Mouse (Mus musculus) liver, embryonic 15.5 days (tissue): Measurements from ENCODE around the gene Porcn. TPM values are rescaled to one million over a fixed set of nuclear protein-coding genes. Genes with fewer than 3 reads are reported as not detected.

Source experiments
- ATAC-seq: fragments of 200-750 bp; cut with Nextera tagmentation; 2 replicates; pipeline ENCODE4 v1.8.0; 2017; ENCODE audit warnings: moderate number of reproducible peaks, mild to moderate bottlenecking, moderate library complexity; ENCODE audit not compliant: insufficient read depth
- H3K27ac ChIP-seq: fragments of 300-500 bp; sonication (generic); replicated peaks from 2 replicates; pipeline ENCODE4 v1.5.1; 2015; ENCODE audit warnings: mild to moderate bottlenecking, inconsistent platforms
- H3K27me3 ChIP-seq: fragments of 300-500 bp; sonication (generic); 2 replicates; pipeline ENCODE4 v1.6.1; 2015; ENCODE audit warnings: mild to moderate bottlenecking, inconsistent platforms
- H3K36me3 ChIP-seq: fragments of 300-500 bp; sonication (generic); replicated peaks from 2 replicates; pipeline ENCODE4 v1.6.1; 2015; ENCODE audit warnings: moderate library complexity, mild to moderate bottlenecking, inconsistent platforms
- H3K4me1 ChIP-seq: fragments of 300-500 bp; sonication (generic); replicated peaks from 2 replicates; pipeline ENCODE4 v1.6.1; 2015; ENCODE audit warnings: inconsistent platforms
- H3K4me2 ChIP-seq: fragments of 300-500 bp; sonication (generic); 2 replicates; pipeline ENCODE4 v1.6.1; 2015; ENCODE audit warnings: moderate library complexity, mild to moderate bottlenecking, inconsistent platforms
- H3K4me3 ChIP-seq: fragments of 300-500 bp; sonication (generic); replicated peaks from 2 replicates; pipeline ENCODE4 v1.5.1; 2015; ENCODE audit warnings: mild to moderate bottlenecking, inconsistent platforms
- H3K9ac ChIP-seq: fragments of 300-500 bp; sonication (generic); 2 replicates; pipeline ENCODE4 v1.6.1; 2015; ENCODE audit warnings: moderate library complexity, mild to moderate bottlenecking, inconsistent platforms
- H3K9me3 ChIP-seq: fragments of 300-500 bp; sonication (generic); replicated peaks from 2 replicates; pipeline ENCODE4 v1.6.1; 2016; ENCODE audit warnings: inconsistent platforms
- WGBS: fragments of 180-500 bp; shearing (Covaris S2); methylation state at CpG from one replicate; pipeline ENCODE4 v1.1.7; 2015; ENCODE audit warnings: mixed read lengths; ENCODE audit not compliant: insufficient replicate concordance; 5-methylcytosine and 5-hydroxymethylcytosine counted together
- polyA plus RNA-seq: library from polyadenylated mRNA; unstranded; fragments of >200 nt; fragmentation: Nextera tagmentation; extraction: Ambion mirVana; gene quantifications from 2 replicates; pipeline ENCODE4 v1.2.1, GENCODE M21; 2015

Gene Porcn
- 0.83 and 1.1 TPM in 2 replicates for polyA plus RNA-seq

DNA sequence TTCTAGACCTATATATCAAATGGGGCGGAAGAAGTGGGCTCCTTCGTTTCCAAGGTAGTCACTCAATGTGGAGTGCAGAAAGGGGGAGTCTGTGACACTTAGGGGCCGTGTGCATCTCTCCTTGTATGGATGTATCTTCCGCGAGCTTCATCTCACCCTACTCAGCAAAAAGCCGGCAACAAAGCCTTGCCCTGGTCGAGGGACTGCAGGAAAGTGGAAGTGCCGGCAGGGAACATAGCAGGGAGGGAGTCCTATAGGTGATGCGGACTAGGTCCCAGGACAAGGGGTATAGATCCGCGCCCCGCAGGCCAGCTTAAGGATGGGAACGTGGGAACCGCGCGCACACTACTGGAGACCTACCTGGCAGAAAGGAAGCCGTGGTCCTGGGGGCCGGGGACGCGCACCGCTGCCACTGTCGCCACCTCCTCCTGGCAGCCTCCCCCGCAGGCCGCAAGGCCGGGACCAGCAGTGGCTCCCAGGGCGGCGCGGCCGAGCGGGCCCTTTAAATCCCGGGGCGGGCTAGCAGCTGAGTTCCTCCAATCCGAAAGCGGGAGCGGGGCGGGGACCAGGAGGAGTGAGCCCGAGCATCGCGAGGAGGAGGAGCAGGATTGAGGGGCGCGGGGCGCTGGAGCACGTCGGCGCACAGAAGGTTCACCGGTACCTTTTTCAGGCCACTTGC, at the start of gene Porcn:
TSS of gene Porcn (minus strand) at position 511 of the 679 bp plus-strand sequence.
- Histone ChIP-seq H3K4me2 (peak within 1 kb of the TSS; percentile 73), H3K4me1 (peaks cover 9% of the 10 kb centered on the region; the same call in 1 of the 2 replicates), H3K4me3 (peak within 1 kb of the TSS; percentile 50), H3K9ac (no peak within 1 kb of the TSS), H3K36me3 (no peaks in the 10 kb centered on the region), H3K27me3 (peaks cover 20% of the 10 kb centered on the region), H3K9me3 (no peaks in the 10 kb centered on the region), H3K27ac (no peak within 1 kb of the TSS)
- WGBS: 12% methylated on average over 46 of the region's 46 CpGs
- peak; percentile 88 for ATAC-seq

DNA sequence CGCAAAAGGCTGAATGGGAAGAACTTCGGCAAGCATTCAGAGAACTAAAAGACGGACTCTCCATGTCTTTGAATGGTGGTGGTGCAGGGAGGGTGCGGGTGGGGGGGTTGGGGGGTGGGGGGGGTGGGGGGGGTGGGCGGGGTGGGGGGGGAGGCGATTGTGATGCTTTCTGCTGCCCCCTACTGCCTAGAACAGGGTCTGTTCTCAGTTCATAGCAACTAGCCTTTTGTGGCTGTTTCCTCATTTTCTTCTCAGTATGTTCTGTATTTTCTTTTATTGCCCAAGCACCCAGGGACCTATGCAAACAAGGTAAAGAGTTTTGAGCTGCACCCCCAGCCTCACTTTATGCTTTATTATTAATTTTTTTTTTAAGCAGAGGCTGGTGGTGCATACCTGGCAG, 49.5 kb upstream of the Porcn start:
- no peaks in the 10 kb centered on the region for H3K36me3 ChIP-seq
- ATAC-seq: no peak
- WGBS: 21% methylated on average over 6 of the region's 6 CpGs
- H3K9me3 ChIP-seq: no peaks in the 10 kb centered on the region
- H3K27me3 ChIP-seq: no peaks in the 10 kb centered on the region
- no peak overlapping the region for H3K4me3 ChIP-seq
- H3K27ac ChIP-seq: no peak overlapping the region
- H3K9ac ChIP-seq: no peak overlapping the region
- no peak overlapping the region for H3K4me2 ChIP-seq
- peaks cover 7% of the 10 kb centered on the region for H3K4me1 ChIP-seq

DNA sequence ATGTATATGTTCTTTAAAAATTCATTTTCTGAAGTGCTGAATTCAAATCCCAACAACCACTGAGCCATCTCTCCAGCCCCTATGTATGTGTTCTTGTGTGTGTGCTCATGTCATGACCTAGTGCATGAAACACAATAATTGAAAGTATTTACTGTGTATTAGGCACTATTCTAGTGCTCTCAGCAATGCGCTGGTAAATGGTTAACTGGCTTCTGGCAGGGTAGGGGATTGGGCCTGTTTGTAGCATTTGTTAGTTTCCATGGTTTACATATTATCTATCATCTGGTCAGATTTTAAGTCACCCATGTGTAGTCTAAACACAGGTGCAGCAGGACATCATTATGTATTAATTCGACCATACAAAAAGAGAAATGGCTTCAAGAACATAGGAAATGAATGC, 47.4 kb upstream of the Porcn start:
- Histone ChIP-seq H3K27me3 (no peaks in the 10 kb centered on the region), H3K4me2 (no peak overlapping the region), H3K4me3 (no peak overlapping the region), H3K9me3 (no peaks in the 10 kb centered on the region), H3K4me1 (peaks cover 11% of the 10 kb centered on the region), H3K9ac (no peak overlapping the region), H3K36me3 (peaks cover 9% of the 10 kb centered on the region), H3K27ac (no peak overlapping the region)
- 61% methylated on average over 2 of the region's 2 CpGs for WGBS
- ATAC-seq: no peak

DNA sequence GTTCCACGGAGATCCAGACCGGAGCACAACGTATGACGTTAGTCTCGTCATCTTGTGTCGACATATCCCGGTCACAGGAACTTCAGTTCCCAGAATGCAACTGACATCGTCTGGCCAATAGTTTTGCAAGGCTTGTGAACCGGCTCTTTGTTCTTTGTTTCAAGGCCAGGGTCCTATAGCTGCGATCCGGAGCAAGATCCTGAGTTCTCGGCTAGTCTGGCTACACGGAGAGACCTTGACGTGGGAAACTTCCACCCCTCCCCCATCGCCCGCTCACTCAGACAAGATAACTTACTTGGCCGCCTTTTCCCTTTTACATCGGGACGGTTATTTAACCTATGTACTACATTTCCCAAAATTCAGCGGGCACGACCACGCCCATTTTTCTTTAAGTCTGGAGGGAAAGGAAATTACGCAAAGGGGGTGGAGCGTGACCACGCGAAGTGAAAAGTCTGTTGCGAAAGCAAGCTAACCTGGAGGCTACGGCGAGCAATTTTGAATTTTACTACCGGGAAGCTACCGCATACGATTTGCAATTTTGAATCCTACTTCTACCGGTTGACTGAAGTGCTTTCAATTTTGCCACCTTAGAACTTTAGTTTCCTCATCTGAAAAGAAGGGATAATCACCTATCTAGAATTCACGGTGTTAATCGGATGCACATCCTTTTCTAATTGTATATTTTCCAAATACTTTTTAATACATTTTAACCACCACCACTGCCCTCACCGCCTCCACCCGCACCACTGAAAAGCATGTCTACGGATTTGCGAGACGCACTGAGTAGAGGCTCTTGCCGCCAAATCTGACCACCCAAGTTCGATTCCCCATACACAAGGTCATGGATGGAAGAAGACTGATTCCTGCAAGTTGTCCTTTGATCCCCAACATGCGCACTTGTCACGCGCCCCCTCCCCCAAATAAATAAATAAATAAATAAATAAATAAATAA, 46.3 kb upstream of the Porcn start, which contains the start of gene Ftsj1:
TSS of gene Ftsj1 (minus strand) at position 73 of the 952 bp plus-strand sequence.
- 13% methylated on average over 45 of the region's 45 CpGs for WGBS
- peak within 1 kb of the TSS; percentile 72 for H3K4me3 ChIP-seq
- H3K4me2 ChIP-seq: peak within 1 kb of the TSS; percentile 74
- peak within 1 kb of the TSS; percentile 64 for H3K9ac ChIP-seq
- peaks cover 13% of the 10 kb centered on the region for H3K36me3 ChIP-seq
- peaks cover 11% of the 10 kb centered on the region for H3K4me1 ChIP-seq
- H3K27me3 ChIP-seq: no peaks in the 10 kb centered on the region
- peak; percentile 93 for ATAC-seq
- H3K9me3 ChIP-seq: no peaks in the 10 kb centered on the region
- peak within 1 kb of the TSS; percentile 82 for H3K27ac ChIP-seq

DNA sequence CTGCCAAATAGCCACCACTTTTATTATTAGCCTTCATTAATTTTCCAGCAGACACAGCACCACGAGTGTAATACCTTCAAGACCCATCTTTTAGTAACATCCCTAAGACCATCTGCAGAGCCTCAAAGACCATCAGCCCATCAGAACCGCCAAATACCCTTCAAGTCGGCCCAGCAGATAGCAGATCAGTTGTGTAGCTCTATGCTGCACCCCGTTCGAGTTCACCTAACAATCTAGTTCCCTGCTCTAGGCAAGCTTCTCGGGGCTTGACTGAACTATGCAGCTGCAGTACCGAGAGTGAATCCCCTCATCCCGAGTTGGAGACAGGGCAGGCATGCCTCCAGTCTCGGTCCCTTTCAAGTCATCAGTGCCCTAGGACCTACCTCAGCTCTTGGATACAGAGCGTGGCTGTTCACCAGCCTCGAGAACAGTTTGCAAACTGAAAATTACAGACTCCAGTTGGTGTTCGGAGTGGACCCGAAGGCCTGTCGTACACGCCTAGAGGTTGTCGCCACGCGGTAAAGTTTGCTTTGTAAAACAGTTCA, 45.5 kb upstream of the Porcn start:
- H3K9me3 ChIP-seq: no peaks in the 10 kb centered on the region
- 10% methylated on average over 18 of the region's 18 CpGs for WGBS
- ATAC-seq: peak; percentile 54
- H3K4me3 ChIP-seq: peak overlapping the region; percentile 72
- peaks cover 11% of the 10 kb centered on the region for H3K4me1 ChIP-seq
- no peaks in the 10 kb centered on the region for H3K27me3 ChIP-seq
- peak overlapping the region; percentile 65 for H3K4me2 ChIP-seq
- peak overlapping the region; percentile 64 for H3K9ac ChIP-seq
- H3K27ac ChIP-seq: peak overlapping the region; percentile 54; the same call in 1 of the 2 replicates
- H3K36me3 ChIP-seq: peaks cover 13% of the 10 kb centered on the region

DNA sequence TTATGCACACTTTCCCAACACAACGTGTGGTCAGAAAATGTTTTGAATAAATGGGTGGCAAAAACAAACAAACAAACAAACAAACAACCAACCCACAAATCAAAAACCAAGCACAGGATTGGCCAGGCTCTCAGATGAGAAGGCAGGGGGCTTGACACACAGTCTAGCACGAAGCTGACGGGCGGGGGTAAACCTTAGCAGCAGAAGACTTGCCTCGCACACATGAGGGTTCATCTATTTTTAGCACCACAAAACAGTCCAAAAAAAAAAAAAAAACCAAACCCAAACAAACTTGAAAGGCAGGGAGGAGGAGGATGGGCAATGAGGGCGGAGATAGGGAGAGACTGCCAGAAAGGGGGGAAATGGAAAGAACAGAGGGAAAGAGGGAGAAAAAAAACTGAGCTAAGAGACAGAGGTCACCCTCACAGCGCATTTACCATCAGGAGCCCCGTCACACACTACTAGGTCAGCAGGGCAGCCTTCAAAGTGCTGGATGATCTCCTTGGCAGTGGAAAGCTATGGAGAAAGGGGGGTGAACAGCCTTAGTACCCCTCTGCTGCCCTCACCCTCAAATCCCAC, 42.3 kb upstream of the Porcn start:
- H3K9ac ChIP-seq: no peak overlapping the region
- no peak overlapping the region for H3K27ac ChIP-seq
- no peak overlapping the region for H3K4me3 ChIP-seq
- no peaks in the 10 kb centered on the region for H3K27me3 ChIP-seq
- no peak for ATAC-seq
- peaks cover 26% of the 10 kb centered on the region for H3K36me3 ChIP-seq
- H3K4me1 ChIP-seq: peaks cover 11% of the 10 kb centered on the region
- 74% methylated on average over 8 of the region's 8 CpGs for WGBS
- no peak overlapping the region for H3K4me2 ChIP-seq
- H3K9me3 ChIP-seq: no peaks in the 10 kb centered on the region

DNA sequence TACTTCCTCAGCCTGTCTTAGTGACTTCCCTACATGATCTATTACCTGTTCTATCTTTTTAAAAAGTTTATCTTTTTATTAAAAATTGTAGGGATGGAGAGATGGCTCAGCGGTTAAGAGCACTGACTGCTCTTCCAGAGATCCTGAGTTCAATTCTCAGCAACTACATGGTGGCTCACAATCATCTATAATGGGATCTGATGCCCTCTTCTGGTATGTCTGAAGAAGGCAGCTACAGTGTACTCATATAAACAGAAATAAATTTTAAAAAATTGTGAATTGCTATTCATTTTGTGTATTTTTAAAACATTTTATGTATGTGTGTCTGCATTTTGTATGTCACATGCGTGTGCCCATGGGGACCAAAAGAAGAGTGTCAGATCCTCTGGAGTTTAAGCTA, 41.4 kb upstream of the Porcn start:
- H3K4me1 ChIP-seq: peaks cover 11% of the 10 kb centered on the region
- WGBS: 65% methylated on average over 2 of the region's 2 CpGs
- no peak overlapping the region for H3K4me3 ChIP-seq
- H3K9me3 ChIP-seq: no peaks in the 10 kb centered on the region
- H3K4me2 ChIP-seq: no peak overlapping the region
- no peak for ATAC-seq
- no peak overlapping the region for H3K27ac ChIP-seq
- no peaks in the 10 kb centered on the region for H3K27me3 ChIP-seq
- no peak overlapping the region for H3K9ac ChIP-seq
- peaks cover 33% of the 10 kb centered on the region for H3K36me3 ChIP-seq

DNA sequence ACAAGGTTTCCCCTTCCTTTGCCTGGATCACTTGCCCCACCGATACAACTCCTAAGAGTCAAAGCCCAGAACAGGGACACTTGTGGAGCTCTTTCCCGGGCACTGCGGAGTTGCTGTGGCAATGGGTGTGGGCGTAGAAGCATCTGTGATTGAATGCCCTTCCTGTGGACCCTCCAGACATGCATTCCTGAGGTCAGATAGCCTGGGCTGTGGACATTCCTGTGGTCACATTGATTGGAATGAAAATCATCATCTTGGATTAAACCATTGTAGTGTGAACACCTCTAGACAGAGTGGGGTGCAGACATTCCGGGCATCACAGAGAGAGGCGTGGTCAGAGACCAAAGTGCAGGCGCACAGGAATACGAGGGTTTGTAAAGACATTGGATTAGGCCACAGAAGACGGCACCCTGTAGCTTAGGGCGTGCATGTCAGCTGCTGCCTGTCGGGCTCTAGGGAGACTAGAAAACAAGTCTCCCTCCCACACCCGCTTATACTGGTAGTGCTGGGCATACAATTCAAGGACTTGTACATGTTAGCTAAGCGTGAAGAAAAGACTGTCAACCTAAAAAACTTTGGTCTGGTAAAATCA, 32.6 kb upstream of the Porcn start:
- H3K4me1 ChIP-seq: peaks cover under 1% of the 10 kb centered on the region
- no peak for ATAC-seq
- 67% methylated on average over 13 of the region's 13 CpGs for WGBS
- H3K27me3 ChIP-seq: no peaks in the 10 kb centered on the region
- H3K9me3 ChIP-seq: no peaks in the 10 kb centered on the region
- no peak overlapping the region for H3K4me3 ChIP-seq
- H3K36me3 ChIP-seq: 0 out of 2 replicates have a peak, but pooled peaks cover 19% of the 10 kb centered on the region
- no peak overlapping the region for H3K4me2 ChIP-seq
- H3K27ac ChIP-seq: no peak overlapping the region
- H3K9ac ChIP-seq: no peak overlapping the region

DNA sequence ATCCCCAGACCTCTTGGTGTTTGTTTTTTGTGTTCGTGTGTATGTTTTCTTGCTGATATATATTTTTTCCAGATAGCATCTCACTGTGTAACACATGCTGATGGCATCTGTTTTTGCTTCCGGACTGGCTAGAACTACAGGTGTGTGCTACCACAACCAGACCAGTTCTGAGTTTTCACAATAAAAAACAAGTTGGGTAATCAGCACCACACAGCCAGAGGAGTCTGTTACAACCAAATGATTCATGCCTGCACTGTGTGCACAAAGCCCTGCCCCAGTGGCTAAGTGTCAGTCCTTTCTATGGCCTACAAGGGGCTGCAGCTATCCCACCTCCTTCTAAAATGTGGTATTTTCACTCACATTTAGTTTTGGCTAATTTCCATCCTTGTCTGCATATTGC, 30.4 kb upstream of the Porcn start:
- 0 out of 2 replicates have a peak, but pooled peaks cover 8% of the 10 kb centered on the region for H3K36me3 ChIP-seq
- peaks cover 12% of the 10 kb centered on the region for H3K4me1 ChIP-seq
- 76% methylated on average over 2 of the region's 2 CpGs for WGBS
- no peak overlapping the region for H3K9ac ChIP-seq
- H3K4me2 ChIP-seq: no peak overlapping the region
- no peak overlapping the region for H3K27ac ChIP-seq
- ATAC-seq: no peak
- H3K27me3 ChIP-seq: no peaks in the 10 kb centered on the region
- H3K9me3 ChIP-seq: no peaks in the 10 kb centered on the region
- H3K4me3 ChIP-seq: no peak overlapping the region

DNA sequence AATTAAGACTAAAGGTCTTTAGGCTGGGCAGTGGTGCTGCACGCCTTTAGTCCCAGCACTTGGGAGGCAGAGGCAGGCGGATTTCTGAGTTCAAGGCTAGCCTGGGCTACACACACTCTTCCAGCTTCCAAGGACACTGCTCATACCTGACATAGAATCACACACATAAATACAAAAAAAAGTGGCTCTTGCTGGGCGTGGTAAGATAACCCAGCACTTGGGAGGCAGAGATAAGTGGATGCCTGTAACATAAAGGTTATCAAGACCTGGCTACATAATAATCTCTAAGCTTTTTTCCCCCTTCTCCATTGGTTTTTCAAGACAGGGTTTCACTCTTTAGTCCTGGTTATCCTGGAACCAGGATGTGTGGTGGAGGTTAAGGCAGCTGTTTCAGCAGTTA, 27.3 kb upstream of the Porcn start:
- Histone ChIP-seq H3K4me2 (no peak overlapping the region), H3K4me3 (no peak overlapping the region), H3K27me3 (no peaks in the 10 kb centered on the region), H3K27ac (no peak overlapping the region), H3K9ac (no peak overlapping the region), H3K9me3 (no peaks in the 10 kb centered on the region), H3K36me3 (no peaks in the 10 kb centered on the region), H3K4me1 (peaks cover 12% of the 10 kb centered on the region)
- 54% methylated on average over 3 of the region's 3 CpGs for WGBS
- no peak for ATAC-seq
